Mouse (Mus musculus): ENCODE results near the gene Ppp2r5b.
A peak's percentile ranks its signal among the peaks of the same experiment; 100 is the strongest.

Gene Ppp2r5b

DNA sequence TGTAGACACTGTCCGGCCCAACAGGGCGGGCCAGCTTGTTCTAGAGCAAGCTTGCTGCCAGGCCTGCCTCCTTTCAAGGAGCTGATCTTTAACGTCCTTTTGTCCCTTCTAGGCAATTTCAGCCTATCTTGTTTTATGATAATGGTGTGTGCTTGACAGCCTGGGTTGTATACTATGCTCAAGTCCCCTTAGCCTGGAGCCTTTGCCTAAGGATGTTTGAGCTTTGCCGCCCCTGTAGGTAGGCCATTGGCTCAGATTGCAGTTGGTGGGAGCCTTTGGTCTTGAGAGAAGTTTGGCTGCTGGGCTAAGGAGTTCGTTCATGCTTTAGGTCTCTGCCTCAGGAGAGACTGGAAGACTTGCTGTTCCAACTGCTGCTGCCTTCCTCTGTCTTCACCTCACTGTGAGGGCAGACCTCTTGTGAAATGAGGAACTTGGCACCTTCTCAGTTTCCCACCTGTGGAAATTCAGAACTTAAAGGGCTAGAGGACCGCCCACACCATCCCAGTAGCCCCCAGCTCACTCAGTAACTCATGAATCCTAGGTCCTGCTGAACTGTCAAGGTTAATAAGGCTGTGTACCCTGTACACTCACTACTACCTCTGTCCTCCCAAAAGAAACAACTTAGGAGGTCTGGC is 42.9 kb upstream of the Ppp2r5b start:
- Histone ChIP-seq H3K9me3 (ENCODE audit: low read length) (no peaks in the 10 kb centered on the region), H3K4me1 (replicated peaks; ENCODE audit: low read depth, low read length) (peaks cover 89% of the 10 kb centered on the region), H3K36me3 (ENCODE audit: insufficient read depth, low read length) (peaks cover 64% of the 10 kb centered on the region), H3K27me3 (ENCODE audit: insufficient read depth, low read length) (no peaks in the 10 kb centered on the region), H3K4me3 (replicated peaks; ENCODE audit: low read length) (peak overlapping the region; percentile 98)
- TF ChIP-seq NANOG (IDR thresholded peaks at IDR 0.05; ENCODE audit: borderline replicate concordance, low read length) (no peak), POU5F1 (IDR thresholded peaks at IDR 0.05; ENCODE audit: borderline replicate concordance, low read length) (no peak), CTCF (conservative IDR thresholded peaks at IDR 0.05; ENCODE audit: low read length) (no peak)

DNA sequence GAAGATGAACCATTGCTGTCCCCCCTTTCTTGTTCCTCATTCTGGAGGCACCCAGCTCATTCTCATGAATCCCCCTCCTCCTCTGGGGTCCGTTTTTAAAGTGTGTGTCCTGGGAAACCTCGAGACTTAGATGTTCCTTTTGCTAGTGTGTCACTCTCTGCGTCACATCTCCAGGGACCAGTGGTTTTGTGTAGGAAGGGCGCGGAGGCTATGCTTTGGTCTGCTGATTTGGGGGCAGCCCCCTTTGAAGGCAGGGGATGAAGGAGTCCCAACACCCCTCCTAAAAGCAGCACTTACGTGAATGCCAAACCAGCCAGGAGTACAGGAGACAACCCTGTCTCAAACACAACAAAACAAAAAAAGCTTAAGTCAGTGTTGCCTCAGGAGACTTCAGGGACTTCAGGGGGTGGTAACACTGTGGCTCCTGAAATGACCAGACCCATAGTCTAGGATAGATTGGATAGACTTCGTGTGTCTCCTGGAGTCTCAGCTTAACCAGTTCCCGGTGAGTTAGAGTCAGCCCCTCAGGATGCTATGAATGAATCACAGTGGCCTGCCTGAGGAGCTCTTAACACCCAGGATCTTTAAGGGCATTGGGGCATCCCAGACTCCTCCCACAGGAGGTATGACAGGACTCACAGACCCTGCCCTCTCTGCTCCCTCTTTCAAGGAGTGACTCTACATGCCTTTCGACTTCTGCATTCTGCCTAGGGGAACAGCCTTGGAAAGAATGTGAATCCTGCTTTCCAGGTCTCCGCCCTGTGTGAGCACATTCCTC is 42.2 kb upstream of the Ppp2r5b start:
- H3K27me3 ChIP-seq (ENCODE audit: insufficient read depth, low read length) = no peaks in the 10 kb centered on the region

DNA sequence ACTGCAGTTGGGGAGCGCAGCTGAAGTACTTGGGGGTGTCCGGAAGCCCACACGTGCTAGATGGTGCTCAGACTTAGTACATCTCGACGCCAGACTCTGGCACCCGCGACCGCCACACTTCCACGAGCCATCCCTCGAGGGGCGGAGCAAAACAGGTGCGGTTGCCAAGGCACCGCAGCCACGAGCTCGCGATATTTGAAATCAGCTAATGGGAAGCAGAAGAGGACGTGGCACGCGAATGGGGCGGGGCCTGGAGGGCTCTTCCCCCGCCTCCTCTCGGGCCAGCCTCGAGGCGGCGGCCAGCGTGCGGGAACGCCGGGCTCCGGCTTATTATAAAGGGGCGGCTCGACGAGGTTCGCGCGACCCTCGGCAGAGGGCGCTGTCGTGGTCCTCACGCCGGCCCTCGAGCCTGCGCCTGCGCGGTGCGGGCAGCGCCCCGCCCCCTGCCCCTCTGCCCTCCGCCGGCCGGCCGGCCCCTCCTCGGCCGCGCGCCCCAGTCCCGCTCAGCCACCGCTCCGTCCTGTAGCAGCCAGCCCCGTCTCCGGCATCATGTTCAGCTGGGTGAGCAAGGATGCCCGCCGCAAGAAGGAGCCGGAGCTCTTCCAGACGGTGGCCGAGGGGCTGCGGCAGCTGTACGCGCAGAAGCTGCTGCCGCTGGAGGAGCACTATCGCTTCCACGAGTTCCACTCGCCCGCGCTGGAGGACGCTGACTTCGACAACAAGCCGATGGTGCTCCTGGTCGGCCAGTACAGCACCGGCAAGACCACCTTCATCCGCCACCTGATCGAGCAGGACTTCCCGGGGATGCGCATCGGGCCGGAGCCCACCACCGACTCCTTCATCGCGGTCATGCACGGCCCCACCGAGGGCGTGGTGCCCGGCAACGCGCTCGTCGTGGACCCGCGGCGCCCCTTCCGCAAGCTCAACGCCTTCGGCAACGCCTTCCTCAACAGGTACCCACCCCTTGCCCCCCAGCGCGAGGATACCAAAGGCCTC is 41.1 kb upstream of the Ppp2r5b start, which contains the start of gene Ehd1:
TSS of gene Ehd1 (plus strand) at position 300 of the 996 bp plus-strand sequence.
- Histone ChIP-seq H3K4me1 (replicated peaks; ENCODE audit: low read depth, low read length) (peaks cover 90% of the 10 kb centered on the region), H3K4me3 (replicated peaks; ENCODE audit: low read length) (peak within 1 kb of the TSS; percentile 98), H3K36me3 (ENCODE audit: insufficient read depth, low read length) (peaks cover 49% of the 10 kb centered on the region), H3K9me3 (ENCODE audit: low read length) (no peaks in the 10 kb centered on the region), H3K27me3 (ENCODE audit: insufficient read depth, low read length) (no peaks in the 10 kb centered on the region)
- TF ChIP-seq NANOG (IDR thresholded peaks at IDR 0.05; ENCODE audit: borderline replicate concordance, low read length) (no peak), POU5F1 (IDR thresholded peaks at IDR 0.05; ENCODE audit: borderline replicate concordance, low read length) (no peak), CTCF (conservative IDR thresholded peaks at IDR 0.05; ENCODE audit: low read length) (no peak)

More for the DNA sequence above, 42.2 kb upstream of the Ppp2r5b start:
- no peaks in the 10 kb centered on the region for H3K9me3 ChIP-seq (ENCODE audit: low read length)
- H3K4me1 ChIP-seq (replicated peaks; ENCODE audit: low read depth, low read length) = peaks cover 90% of the 10 kb centered on the region
- peak overlapping the region; percentile 98 for H3K4me3 ChIP-seq (replicated peaks; ENCODE audit: low read length)
- TF ChIP-seq POU5F1 (IDR thresholded peaks at IDR 0.05; ENCODE audit: borderline replicate concordance, low read length) = no peak
- no peak for TF ChIP-seq NANOG (IDR thresholded peaks at IDR 0.05; ENCODE audit: borderline replicate concordance, low read length)
- no peak for TF ChIP-seq CTCF (conservative IDR thresholded peaks at IDR 0.05; ENCODE audit: low read length)
- H3K36me3 ChIP-seq (ENCODE audit: insufficient read depth, low read length) = peaks cover 60% of the 10 kb centered on the region

DNA sequence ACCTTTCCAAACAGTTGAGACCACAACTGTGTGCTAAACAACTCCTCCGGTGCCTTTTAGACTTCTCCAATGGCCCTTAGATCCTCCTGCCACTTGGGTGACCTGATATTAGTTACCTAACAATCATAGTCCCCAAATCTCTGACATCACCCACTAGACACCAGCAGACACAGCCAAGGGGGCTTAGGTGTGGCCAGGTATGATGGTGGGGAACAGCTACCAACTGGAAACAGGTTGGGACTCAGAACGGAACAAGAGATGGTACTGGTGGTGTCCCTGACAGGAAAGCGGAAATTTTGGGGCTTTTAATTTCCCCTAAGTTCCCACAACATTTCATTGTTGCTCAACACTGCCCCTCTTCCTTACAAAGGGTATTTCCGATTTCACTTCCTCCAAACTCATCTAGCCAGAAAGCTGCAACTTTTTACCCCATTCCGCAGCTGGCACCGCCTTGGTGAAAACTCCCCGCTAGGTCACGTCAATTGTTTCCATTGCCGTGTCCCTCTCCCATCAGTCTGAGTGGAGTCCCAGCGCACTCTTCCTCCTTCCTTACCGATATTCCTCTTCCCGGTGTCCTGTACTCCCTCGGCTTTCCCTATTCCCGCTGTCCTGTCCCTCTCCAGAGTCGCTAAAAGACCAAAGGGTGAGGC is 40.2 kb upstream of the Ppp2r5b start:
- Histone ChIP-seq H3K36me3 (ENCODE audit: insufficient read depth, low read length) (peaks cover 40% of the 10 kb centered on the region), H3K4me1 (replicated peaks; ENCODE audit: low read depth, low read length) (peaks cover 90% of the 10 kb centered on the region), H3K4me3 (replicated peaks; ENCODE audit: low read length) (peak overlapping the region; percentile 98), H3K9me3 (ENCODE audit: low read length) (no peaks in the 10 kb centered on the region), H3K27me3 (ENCODE audit: insufficient read depth, low read length) (no peaks in the 10 kb centered on the region)
- no peak for TF ChIP-seq NANOG (IDR thresholded peaks at IDR 0.05; ENCODE audit: borderline replicate concordance, low read length)
- TF ChIP-seq CTCF (conservative IDR thresholded peaks at IDR 0.05; ENCODE audit: low read length) = no peak
- TF ChIP-seq POU5F1 (IDR thresholded peaks at IDR 0.05; ENCODE audit: borderline replicate concordance, low read length) = no peak

DNA sequence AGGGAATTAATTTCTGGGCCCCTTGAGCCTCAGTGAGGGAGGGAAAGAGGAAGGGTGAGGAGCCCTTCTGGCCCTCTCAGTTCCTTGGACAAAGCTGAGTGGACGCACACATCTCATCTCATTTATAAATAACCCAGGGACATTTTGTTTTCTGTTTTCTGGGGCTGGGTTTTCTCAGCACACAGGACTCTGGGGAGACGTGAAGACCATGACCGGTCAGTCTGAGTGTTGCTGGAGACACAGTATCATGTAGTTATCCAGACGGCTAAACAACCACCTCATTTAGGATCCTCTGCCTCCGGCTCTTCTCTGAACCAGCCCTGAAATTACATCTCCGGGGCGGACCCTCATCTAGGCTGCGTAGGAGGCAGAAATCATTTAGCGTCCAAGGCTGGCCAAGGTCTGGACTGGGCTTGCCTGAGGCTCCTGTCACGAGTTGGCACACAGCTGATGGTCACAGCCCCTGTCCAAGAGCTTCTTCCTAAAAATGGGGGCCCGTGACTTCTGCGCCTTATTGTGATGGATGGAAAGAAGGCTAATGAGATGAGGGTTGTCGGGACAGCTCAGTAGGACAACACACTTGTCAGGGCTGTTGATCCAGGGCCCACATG is 38.4 kb upstream of the Ppp2r5b start:
- Histone ChIP-seq H3K27me3 (ENCODE audit: insufficient read depth, low read length) (no peaks in the 10 kb centered on the region), H3K4me3 (replicated peaks; ENCODE audit: low read length) (no peak overlapping the region), H3K9me3 (ENCODE audit: low read length) (no peaks in the 10 kb centered on the region), H3K36me3 (ENCODE audit: insufficient read depth, low read length) (peaks cover 22% of the 10 kb centered on the region), H3K4me1 (replicated peaks; ENCODE audit: low read depth, low read length) (peaks cover 90% of the 10 kb centered on the region)
- TF ChIP-seq CTCF (conservative IDR thresholded peaks at IDR 0.05; ENCODE audit: low read length) (no peak), NANOG (IDR thresholded peaks at IDR 0.05; ENCODE audit: borderline replicate concordance, low read length) (no peak), POU5F1 (IDR thresholded peaks at IDR 0.05; ENCODE audit: borderline replicate concordance, low read length) (no peak)

DNA sequence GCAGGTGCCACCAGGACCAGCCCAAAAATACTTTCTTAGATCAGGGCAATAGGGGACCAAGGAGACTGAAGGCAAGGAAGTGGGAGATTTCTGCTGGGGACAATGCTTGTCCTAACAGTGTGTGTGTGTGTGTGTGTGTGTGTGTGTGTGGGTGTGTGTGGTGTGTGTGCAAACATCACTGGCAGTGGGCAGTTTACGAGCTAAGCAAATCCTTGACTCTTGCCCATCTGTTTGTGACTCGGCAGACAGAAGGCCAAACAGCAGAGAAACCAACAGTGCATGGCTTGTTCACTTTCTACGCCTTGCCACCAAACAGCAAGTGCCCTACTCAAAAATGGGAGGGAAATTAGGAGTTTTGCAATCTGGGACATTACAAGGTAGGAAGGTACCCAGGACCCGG is 37.9 kb upstream of the Ppp2r5b start:
- Histone ChIP-seq H3K27me3 (ENCODE audit: insufficient read depth, low read length) (no peaks in the 10 kb centered on the region), H3K36me3 (ENCODE audit: insufficient read depth, low read length) (peaks cover 17% of the 10 kb centered on the region), H3K4me1 (replicated peaks; ENCODE audit: low read depth, low read length) (peaks cover 90% of the 10 kb centered on the region), H3K4me3 (replicated peaks; ENCODE audit: low read length) (no peak overlapping the region), H3K9me3 (ENCODE audit: low read length) (no peaks in the 10 kb centered on the region)
- TF ChIP-seq CTCF (conservative IDR thresholded peaks at IDR 0.05; ENCODE audit: low read length) (no peak), POU5F1 (IDR thresholded peaks at IDR 0.05; ENCODE audit: borderline replicate concordance, low read length) (no peak), NANOG (IDR thresholded peaks at IDR 0.05; ENCODE audit: borderline replicate concordance, low read length) (no peak)

DNA sequence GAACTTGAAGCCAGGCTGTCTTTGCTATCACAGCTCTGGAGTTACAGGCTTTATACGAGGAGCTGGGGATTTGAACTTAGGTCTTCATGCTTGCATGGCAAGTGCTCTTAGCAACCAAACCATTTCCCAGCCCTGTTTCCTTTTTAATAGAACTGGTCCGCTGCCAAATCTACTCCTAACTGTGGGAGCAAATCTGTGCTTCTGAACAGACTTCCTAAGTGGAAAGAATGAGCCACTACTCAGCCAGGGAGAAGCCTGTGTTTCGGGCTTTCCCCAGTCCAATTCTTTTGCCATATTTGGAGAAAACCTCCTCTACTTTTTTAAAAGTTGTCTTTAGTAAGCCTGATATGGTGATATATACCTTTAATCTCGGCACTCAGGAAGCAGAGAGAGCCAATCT is 37.1 kb upstream of the Ppp2r5b start:
- Histone ChIP-seq H3K4me3 (replicated peaks; ENCODE audit: low read length) (no peak overlapping the region), H3K4me1 (replicated peaks; ENCODE audit: low read depth, low read length) (peaks cover 90% of the 10 kb centered on the region), H3K9me3 (ENCODE audit: low read length) (no peaks in the 10 kb centered on the region), H3K27me3 (ENCODE audit: insufficient read depth, low read length) (no peaks in the 10 kb centered on the region), H3K36me3 (ENCODE audit: insufficient read depth, low read length) (peaks cover 15% of the 10 kb centered on the region)
- TF ChIP-seq NANOG (IDR thresholded peaks at IDR 0.05; ENCODE audit: borderline replicate concordance, low read length) = no peak

All from E14TG2a.4 (cell line).